Mouse (Mus musculus) gastrocnemius, adult 2 months (tissue): Measurements from ENCODE around the gene Fbp1. TPM values are rescaled to one million over a fixed set of nuclear protein-coding genes. Genes with fewer than 3 reads are reported as not detected.

Source experiments
- DNase-seq: peaks from one replicate; pipeline ENCODE4 v3.0.0; 2022
- H3K27ac ChIP-seq: fragments of 200-600 bp; 2 replicates; pipeline ENCODE4 v1.8.1; 2022; ENCODE audit warnings: mild to moderate bottlenecking
- H3K4me3 ChIP-seq: fragments of 200-600 bp; 2 replicates; pipeline ENCODE4 v1.8.1; 2022; ENCODE audit warnings: mild to moderate bottlenecking, moderate library complexity
- CTCF ChIP-seq: fragments of 200-600 bp; IDR thresholded peaks from 2 replicates; pipeline ENCODE4 v1.8.1; 2022; ENCODE audit warnings: antibody characterized with exemption, mild to moderate bottlenecking, moderate library complexity
- intact Hi-C: fragments of 180-260 bp; cut with DNase I; formaldehyde crosslinking; loops from one replicate; pipeline ENCODE4 v1.15.1; 2025
- total RNA-seq, 2 experiments: library from RNA; stranded (reverse); gene quantifications; 2 replicates each; pipeline ENCODE4 v1.2.3; 2021

The Fbp1 gene
- total RNA-seq, 2 experiments from 2014 or later = not detected

DNA sequence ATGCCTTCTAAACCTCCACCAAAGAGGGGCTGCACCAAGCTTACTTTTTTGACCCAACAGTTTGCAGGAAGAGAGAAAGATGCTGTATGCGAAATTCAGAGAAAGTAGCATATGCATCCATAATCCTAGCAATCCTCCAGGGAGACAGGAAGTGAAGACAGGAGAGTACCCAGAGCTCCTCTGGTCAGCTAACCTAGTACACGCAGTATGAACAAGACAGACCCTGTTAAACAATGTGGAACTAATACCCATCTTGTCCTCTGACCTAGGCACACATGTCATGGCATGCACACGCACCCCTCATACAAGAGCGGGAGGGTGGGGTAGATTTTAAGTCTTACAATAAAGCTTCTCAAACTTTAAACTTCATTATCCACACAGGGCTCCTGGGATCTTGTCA lies 22.1 kb upstream of the Fbp1 start:
- intact Hi-C loops = no loop called here
- Histone ChIP-seq H3K27ac (no peak overlapping the region), H3K4me3 (no peak overlapping the region)
- no peak for TF ChIP-seq CTCF
- DNase-seq = no peak

DNA sequence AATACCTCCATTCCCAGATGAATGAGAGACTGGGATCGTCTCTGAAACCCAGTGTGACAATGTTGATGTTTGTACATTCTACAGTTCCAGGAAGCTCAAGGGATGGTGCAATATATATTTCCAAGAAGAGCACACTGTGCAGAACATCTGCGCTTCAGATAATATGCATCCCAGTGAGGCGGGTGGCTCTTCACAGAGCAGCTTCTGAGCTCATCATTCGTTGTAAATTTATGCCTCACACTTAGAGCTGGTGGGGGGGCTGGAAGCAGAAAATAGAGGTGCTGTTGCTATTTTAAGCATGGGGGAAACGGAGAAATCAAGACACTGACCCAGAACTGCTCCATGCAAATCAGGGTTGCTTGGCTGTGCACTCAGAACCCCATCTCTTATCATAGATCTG lies 21.7 kb upstream of the Fbp1 start:
- no peak overlapping the region for H3K27ac ChIP-seq
- intact Hi-C loops = no loop called here
- TF ChIP-seq CTCF = no peak
- DNase-seq = no peak
- H3K4me3 ChIP-seq = no peak overlapping the region

DNA sequence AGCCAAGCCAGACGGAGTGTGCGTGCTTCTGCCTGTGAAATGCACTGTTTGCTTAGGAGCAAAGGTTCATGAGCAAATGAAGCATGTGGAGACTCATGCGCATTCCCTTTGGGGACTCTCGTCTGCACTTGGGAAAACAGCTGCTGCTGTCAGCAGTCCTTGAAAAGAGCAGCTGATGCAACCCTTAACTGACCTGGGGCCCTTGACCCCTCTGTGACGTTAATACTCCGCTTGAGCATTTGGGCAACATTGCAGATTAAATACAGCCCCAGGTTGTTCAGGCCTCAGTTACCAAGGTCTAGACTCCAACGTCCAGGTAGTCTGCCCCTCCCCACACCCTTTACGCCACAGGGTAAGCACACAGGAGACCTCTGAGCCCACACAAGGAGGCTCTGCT lies 20.1 kb upstream of the Fbp1 start:
- no peak for DNase-seq
- no peak for TF ChIP-seq CTCF
- no peak overlapping the region for H3K27ac ChIP-seq
- H3K4me3 ChIP-seq = no peak overlapping the region
- intact Hi-C loops = no loop called here

DNA sequence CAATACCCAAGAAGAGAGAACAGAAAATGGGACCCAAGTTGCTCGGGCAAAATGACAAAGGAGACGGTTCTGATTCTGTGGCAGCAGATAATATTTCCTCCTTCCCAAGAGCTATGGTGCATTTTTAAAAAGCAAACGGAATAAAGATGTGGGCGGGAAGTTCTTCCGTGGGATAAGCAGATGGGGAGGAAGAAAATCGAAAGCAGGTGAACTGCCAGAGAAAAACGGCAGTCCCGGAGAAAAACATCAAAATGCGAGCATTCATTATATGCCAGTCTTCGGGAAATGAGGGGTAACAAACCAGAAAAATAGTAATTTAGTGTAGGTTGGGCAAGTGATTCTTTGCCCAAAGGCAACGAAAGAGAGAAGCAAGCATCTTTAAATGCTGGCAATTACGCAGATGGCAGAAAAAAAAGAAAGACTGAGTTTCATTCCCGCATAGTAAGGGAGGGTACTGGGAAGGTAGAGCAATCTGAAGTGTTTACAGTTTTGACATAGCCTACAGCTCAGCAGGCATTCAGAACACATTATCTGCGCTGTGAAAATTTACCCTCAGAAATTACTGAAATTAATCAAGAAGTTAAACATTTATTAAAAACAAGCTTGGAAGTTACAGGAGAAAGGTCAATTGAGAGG lies 19.6 kb upstream of the Fbp1 start:
- DNase-seq = no peak
- Histone ChIP-seq H3K27ac (no peak overlapping the region), H3K4me3 (peak overlapping the region; percentile 38)
- no peak for TF ChIP-seq CTCF
- intact Hi-C loops = no loop called here

DNA sequence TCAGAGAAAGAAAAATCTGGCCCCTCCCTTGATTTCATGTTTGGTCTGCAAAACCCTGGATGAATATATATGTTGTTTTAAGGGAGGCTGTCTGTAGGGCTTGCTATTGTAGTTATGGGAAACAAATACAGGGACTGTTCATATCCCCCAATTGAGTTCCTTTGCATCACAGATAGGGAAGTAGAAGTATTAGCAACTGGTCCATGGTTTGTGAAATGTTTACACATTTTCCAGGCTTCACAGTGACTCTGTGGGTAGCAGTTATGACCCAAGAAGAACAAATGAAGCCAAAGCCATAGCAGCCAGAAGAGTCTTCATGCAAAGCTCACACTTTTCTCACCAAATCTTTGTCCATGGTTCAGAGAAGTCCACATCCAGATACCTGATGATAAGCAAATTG lies 13.1 kb upstream of the Fbp1 start:
- TF ChIP-seq CTCF = no peak
- no peak overlapping the region for H3K27ac ChIP-seq
- intact Hi-C loops = no loop called here
- H3K4me3 ChIP-seq = no peak overlapping the region
- DNase-seq = no peak

DNA sequence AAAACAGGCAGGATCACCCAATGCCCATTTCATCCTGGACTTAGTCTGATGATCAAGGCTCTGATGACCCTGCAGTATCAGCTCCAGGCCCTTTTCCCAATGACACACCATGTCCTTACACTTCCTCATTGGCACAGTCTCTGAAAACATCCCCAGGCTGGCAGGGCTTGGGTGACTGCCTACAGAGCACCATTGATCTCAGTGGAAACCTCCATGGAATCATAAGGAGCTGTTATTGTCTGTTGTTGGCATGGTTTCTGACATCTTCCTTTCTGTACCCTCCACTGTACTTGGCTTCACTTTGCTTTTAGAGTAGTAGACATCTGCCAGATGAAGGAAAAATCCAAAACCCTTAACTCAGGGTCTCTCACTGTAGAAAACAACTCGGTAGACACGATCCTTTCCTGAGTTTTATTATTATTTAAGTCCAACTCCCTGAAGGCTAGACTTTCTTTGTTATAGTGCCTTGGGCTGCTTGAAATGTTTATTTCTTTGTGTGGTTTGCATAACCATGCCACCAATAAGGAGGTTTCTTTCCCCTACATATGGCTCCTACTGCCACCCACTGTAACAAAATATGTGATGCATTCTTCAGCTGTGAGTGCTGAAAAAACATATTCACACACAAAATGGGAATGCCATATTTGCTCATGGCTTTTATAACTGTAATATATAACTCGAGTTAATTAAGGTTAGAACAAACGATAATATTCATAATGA lies 10.0 kb upstream of the Fbp1 start:
- Histone ChIP-seq H3K4me3 (no peak overlapping the region), H3K27ac (no peak overlapping the region)
- intact Hi-C loops = no loop called here
- DNase-seq = no peak
- no peak for TF ChIP-seq CTCF

DNA sequence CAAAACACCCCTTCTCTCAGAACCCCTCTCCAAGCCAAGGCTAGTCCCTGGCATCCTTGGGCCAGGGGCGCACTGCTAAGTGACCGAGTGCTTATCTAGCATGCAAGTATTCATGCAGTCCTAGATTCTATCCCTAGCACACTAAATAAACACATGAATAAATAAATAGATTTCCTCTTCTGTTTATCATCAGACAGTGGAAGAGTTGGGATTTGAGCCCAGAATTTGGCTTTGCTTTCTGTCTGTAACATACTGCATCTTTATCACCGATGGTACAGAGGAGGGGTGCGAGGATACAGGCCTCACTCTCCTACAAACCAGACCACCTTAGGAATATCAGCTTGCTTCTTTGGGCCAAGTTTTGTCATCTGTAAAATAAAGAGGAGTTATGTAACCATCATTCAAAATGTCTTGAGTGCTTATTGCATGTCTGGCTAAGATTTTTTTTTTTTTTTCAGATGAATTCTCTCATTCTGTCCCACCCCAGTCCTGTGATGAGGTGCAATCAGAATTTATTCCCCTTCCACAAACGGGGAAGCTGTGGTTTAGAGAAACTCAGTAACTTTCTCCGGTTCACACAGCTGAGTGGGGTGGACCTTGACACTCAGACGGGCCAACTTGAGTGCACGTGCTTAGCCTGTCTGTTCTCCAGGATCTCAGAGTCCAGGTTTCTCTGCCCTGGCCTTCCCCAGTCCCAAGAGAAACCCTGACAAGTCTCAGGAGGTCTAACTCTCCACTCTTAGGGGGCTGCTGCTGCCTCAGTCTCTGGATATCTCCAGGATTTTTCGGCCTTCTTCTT lies 5.2 kb upstream of the Fbp1 start:
- TF ChIP-seq CTCF = no peak
- no peak overlapping the region for H3K27ac ChIP-seq
- H3K4me3 ChIP-seq = no peak overlapping the region
- intact Hi-C loops = no loop called here
- no peak for DNase-seq

DNA sequence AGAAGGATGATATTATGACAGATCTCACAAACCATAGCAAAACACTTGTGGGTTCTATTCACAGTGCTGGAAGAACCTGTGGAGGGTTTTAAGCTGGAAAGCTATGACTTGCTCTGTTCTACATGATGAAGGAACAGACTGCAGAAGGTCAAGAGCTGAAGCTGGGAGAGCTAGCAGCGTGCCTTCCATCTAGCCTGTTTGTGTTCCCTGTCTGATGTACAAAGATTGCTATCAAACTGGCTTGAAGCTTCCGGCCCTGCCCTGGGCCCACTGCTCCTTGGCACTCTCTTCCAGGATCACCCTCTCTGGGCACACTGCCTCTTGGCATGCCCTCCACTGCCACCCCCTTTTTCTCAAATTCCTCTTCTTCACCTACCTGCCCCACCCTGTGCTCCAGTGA lies 1.2 kb upstream of the Fbp1 start:
- DNase-seq = no peak
- H3K27ac ChIP-seq = no peak overlapping the region
- TF ChIP-seq CTCF = no peak
- intact Hi-C loops = no loop called here
- H3K4me3 ChIP-seq = no peak overlapping the region

DNA sequence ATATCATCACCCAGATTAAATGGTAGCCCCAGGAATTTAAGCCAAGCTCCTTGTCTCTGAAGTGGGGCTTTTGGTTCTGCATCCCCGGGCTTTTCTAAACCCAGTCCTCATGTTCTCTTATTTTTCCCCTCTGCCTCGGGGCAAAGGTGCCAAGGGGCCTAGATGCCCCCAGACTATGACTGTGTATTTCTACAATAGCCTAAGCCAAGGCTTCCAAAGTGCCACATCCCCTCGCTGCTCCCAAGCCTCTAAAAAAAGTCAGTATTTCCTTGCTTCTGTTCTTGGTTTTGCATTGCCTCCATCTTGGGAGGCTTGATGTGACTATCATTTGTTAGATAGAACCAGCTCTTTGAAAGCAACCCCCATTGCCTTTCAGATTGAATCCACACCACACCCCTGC lies 3.5 kb downstream of the Fbp1 start:
- H3K27ac ChIP-seq = no peak overlapping the region
- intact Hi-C loops = no loop called here
- no peak overlapping the region for H3K4me3 ChIP-seq
- TF ChIP-seq CTCF = no peak
- no peak for DNase-seq

DNA sequence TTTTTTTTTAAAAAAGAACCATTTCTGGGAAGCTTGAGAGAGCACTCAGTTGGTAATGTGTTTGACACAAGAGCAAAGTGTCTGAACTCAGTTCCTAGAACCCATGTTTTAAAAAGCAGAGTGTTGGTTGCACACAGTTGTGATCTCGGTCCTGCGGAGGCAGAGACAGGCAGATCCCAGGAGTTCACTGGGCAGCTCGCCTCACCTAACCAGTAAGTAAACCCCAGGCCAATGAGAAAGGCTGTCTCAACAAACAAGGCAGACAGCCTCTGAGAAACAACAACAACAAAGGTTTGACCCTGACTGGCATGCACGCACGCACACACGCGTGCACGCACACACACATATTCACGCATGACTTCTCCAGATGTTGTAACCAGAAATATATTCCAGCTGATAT lies 4.2 kb downstream of the Fbp1 start:
- no peak for TF ChIP-seq CTCF
- H3K27ac ChIP-seq = no peak overlapping the region
- no peak overlapping the region for H3K4me3 ChIP-seq
- DNase-seq = no peak
- intact Hi-C loops = no loop called here

DNA sequence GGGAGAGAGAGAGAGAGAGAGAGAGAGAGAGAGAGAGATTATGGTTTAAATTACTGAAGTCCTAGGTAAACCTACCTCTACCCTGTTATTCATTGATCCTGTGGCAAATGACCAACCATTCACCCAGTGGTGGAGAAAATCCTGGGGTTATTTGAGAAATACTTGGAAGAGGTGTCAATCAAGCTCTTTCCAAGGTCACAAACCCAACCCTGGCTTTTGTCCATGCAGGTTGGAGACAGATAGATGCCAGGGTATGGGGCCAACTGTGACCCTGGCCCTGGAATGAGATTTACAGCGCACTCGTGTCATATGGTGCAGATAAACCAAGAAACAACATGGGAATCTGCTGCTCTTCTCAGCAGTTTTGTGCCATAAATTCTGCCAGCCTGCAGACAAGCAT lies 4.6 kb downstream of the Fbp1 start:
- no peak for TF ChIP-seq CTCF
- no peak for DNase-seq
- intact Hi-C loops = no loop called here
- H3K4me3 ChIP-seq = no peak overlapping the region
- no peak overlapping the region for H3K27ac ChIP-seq

DNA sequence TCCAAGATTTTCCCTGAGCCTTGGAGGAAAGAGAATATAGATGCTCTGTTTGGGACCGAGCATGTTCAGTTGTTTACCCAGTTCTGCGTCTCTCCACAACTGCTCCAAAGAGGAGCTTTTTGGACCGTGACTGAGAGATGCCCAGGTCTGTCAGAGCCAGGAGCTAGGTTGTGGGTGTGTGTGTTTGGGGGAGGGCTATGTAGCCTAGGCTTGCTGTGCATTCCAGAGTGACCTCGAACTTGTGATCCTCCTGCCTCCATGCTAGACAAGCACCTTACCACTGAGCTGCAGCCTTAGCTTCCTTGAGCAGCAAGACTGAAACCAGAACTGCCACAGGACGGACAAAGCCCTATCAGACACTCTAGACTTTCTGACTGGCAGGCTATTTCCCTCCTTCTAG lies 5.2 kb downstream of the Fbp1 start:
- intact Hi-C loops = no loop called here
- Histone ChIP-seq H3K4me3 (no peak overlapping the region), H3K27ac (no peak overlapping the region)
- DNase-seq = no peak
- TF ChIP-seq CTCF = no peak

DNA sequence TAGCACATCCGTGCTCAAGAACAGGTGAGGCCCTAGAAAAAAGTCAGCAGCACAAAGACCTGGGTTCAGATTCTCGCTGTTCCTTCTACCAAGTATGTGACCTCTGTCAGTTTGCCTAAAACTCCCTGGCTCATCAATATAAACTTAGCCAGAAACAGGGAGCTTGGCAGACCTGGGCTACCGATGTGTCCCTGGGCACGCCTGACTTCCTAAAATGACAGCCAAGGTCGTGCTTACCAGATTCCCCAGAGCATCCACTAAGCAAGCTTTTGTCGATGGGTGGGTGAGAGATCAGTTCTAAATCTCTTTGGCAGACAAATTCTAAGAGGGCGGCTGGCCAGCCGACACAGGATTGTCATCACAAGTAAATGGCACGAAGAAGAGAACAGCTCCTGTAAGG lies 6.7 kb downstream of the Fbp1 start:
- TF ChIP-seq CTCF = no peak
- intact Hi-C loops = no loop called here
- H3K4me3 ChIP-seq = no peak overlapping the region

More for the DNA sequence above, 6.7 kb downstream of the Fbp1 start:
- H3K27ac ChIP-seq = no peak overlapping the region
- DNase-seq = no peak
